Mouse (Mus musculus) heart, adult 2 months (tissue): ENCODE results near the gene Vat1l. TPM values are rescaled to one million over a fixed set of nuclear protein-coding genes. Genes with fewer than 3 reads are reported as not detected.

Experiments used
- DNase-seq, 2 experiments: peaks; one replicate each; pipeline ENCODE4 v3.0.0; 2021
- H3K27ac ChIP-seq: fragments of 200-600 bp; 2 replicates; pipeline ENCODE4 v1.8.1; 2022
- H3K27me3 ChIP-seq: fragments of 200-500 bp; 2 replicates; pipeline ENCODE4 v1.6.1; 2012; ENCODE audit warnings: mild to moderate bottlenecking, low read length, inconsistent platforms, mixed read lengths; ENCODE audit not compliant: control insufficient read depth, insufficient read depth
- H3K36me3 ChIP-seq: fragments of 200-500 bp; 2 replicates; pipeline ENCODE4 v1.6.1; 2012; ENCODE audit warnings: low read length, inconsistent platforms; ENCODE audit not compliant: control insufficient read depth, insufficient read depth
- H3K4me1 ChIP-seq: fragments of 200-500 bp; 2 replicates; pipeline ENCODE4 v1.6.1; 2011; ENCODE audit warnings: low read length; ENCODE audit not compliant: control insufficient read depth, insufficient read depth
- H3K4me3 ChIP-seq: fragments of 200-600 bp; 2 replicates; pipeline ENCODE4 v1.8.1; 2022
- H3K79me2 ChIP-seq: fragments of 200-500 bp; replicated peaks from 2 replicates; pipeline ENCODE4 v1.6.1; 2012; ENCODE audit warnings: mild to moderate bottlenecking, inconsistent platforms, low read length, moderate library complexity, mixed read lengths; ENCODE audit not compliant: control insufficient read depth, insufficient read depth
- H3K9ac ChIP-seq: fragments of 200-500 bp; 2 replicates; pipeline ENCODE4 v1.6.1; 2012; ENCODE audit warnings: low read depth, mild to moderate bottlenecking, control low read depth, inconsistent platforms, low read length, mixed read lengths
- CTCF ChIP-seq: fragments of 200-600 bp; IDR thresholded peaks from 2 replicates; pipeline ENCODE4 v1.8.1; 2022; ENCODE audit warnings: antibody characterized with exemption, mild to moderate bottlenecking, moderate library complexity
- EP300 ChIP-seq: fragments of 200-500 bp; IDR thresholded peaks from 2 replicates; pipeline ENCODE4 v1.6.1; 2011; ENCODE audit warnings: low read depth, low read length, control low read depth; ENCODE audit not compliant: insufficient read depth
- POLR2A ChIP-seq: fragments of 200-500 bp; IDR thresholded peaks from 2 replicates; pipeline ENCODE4 v1.6.1; 2011; ENCODE audit warnings: mild to moderate bottlenecking, low read depth, low read length, control low read depth; ENCODE audit not compliant: insufficient read depth
- WGBS: fragments of 180-500 bp; shearing (Covaris S2); methylation state at CpG from one replicate; pipeline ENCODE4 v1.1.7; 2018; 5-methylcytosine and 5-hydroxymethylcytosine counted together
- intact Hi-C: fragments of 180-260 bp; cut with DNase I; formaldehyde crosslinking; loops from one replicate; pipeline ENCODE4 v1.15.1; 2025
- polyA plus RNA-seq: library from polyadenylated mRNA; depleted of rRNA; stranded (reverse); fragments of >200 nt; gene quantifications from 2 replicates; pipeline ENCODE4 v1.2.3, GENCODE M21; 2012
- total RNA-seq, 2 experiments: library from RNA; stranded (reverse); gene quantifications; 2 replicates each; pipeline ENCODE4 v1.2.3; 2021

Gene Vat1l
- total and polyA plus RNA-seq, 3 experiments, result 0.05 to 1.2 (median 0.30) TPM

DNA sequence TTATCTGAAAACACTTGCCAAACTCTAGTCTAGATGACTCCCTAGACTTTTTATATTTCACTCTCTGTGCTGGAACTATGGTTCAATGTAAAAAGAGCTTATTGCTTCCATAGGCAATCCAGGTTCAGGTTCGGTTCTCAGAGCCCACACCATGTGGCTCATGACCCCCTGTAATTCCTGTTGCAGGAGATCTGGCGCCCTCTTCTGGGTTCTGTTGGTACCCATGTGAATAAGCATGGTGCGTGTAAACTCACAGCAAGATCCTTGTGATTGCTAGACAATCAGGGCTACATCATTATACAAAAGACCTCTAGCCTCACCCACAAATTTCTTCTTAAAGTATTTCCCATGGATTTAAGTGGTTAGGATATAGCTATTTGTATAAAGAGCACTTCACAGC lies 28.7 kb upstream of the Vat1l start:
- no peak for TF ChIP-seq EP300
- no peak for TF ChIP-seq POLR2A
- no peak overlapping the region for H3K27ac ChIP-seq
- intact Hi-C loops, result no loop called here
- no peaks in the 10 kb centered on the region for H3K36me3 ChIP-seq
- H3K9ac ChIP-seq, result no peak overlapping the region
- H3K4me3 ChIP-seq, result no peak overlapping the region
- 51% methylated on average over 3 of the region's 3 CpGs for WGBS
- no peak for DNase-seq
- no peaks in the 10 kb centered on the region for H3K79me2 ChIP-seq
- no peaks in the 10 kb centered on the region for H3K27me3 ChIP-seq
- no peaks in the 10 kb centered on the region for H3K4me1 ChIP-seq

DNA sequence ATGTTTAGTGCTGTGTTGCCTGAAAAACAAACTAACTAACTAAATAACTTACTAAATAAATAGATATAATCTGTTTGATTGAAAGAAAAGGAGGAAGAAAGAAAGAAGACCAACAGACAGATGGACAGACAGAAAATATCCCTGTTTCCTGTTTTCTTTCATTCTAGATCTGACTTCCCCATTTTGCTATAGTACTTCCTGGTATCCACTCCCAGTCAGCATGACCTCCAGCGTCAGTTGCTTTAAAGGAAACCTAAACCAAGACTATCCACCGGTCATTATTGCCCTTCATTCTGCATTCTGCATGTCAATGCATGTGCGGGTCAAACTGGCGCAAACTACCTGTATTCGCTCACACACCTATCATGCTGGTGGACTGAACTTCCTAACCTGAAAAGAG lies 12.1 kb upstream of the Vat1l start:
- H3K4me1 ChIP-seq, result no peaks in the 10 kb centered on the region
- WGBS, result 72% methylated on average over 5 of the region's 5 CpGs
- intact Hi-C loops, result no loop called here

DNA sequence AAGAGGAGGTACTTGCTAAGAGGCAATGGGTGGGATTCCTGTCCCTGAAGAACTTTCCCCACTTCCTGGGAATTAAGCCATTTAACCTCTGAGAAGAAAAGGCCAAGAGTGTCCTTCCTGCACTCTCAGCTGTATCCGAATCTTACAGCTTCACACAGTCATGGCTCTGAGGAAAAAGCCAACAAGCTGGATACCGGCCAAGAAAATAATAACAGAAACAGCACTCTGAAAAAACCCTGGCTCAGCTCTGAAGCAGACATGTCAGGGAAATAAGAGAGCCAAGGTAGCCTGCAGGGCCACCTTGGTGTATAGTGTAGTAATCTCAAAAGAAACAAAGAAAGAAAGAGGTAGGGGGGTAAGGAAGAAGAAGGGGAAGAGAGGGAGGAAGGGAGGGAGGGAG lies 6.4 kb upstream of the Vat1l start:
- no peak for TF ChIP-seq POLR2A
- no peak for TF ChIP-seq CTCF
- TF ChIP-seq EP300, result no peak
- Histone ChIP-seq H3K36me3 (no peaks in the 10 kb centered on the region), H3K9ac (no peak overlapping the region), H3K79me2 (no peaks in the 10 kb centered on the region), H3K4me3 (no peak overlapping the region), H3K27ac (no peak overlapping the region), H3K27me3 (no peaks in the 10 kb centered on the region), H3K4me1 (no peaks in the 10 kb centered on the region)
- WGBS, result 40% methylated on average over 2 of the region's 2 CpGs
- intact Hi-C loops, result no loop called here
- DNase-seq, result no peak

More for the DNA sequence above, 12.1 kb upstream of the Vat1l start:
- H3K27me3 ChIP-seq, result no peaks in the 10 kb centered on the region
- H3K9ac ChIP-seq, result no peak overlapping the region
- no peak for DNase-seq
- H3K79me2 ChIP-seq, result no peaks in the 10 kb centered on the region
- H3K27ac ChIP-seq, result no peak overlapping the region
- no peak overlapping the region for H3K4me3 ChIP-seq
- TF ChIP-seq POLR2A (no peak), EP300 (no peak), CTCF (no peak)
- H3K36me3 ChIP-seq, result no peaks in the 10 kb centered on the region

DNA sequence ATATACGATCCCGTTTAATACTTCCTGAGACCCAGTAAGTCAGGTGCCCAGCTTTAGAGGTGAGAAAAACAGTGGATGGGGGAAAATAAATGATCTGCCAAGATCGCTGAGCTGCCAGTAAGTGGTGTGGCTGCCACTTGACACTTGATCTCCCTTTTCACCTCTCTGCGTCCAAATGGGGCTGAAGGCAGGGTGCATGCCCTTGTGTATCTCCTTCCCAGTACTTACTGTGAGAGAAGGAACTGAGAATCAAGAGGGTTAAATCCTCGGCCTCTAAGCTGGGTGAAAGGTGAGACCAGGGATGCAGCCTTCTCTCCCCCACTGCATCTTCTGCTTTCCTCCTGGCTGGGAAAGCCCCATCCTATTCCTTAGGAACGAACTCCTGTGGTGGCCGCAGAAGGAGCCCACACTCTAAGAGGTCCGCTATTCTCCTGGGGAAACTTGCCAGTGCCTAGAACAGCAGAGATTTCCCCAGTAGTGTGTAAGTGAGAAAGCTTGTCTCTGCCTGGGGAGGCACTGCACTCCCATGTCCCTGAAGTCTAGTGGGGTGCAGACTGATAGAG lies 1.1 kb downstream of the Vat1l start:
- H3K79me2 ChIP-seq, result no peaks in the 10 kb centered on the region
- intact Hi-C loops, result no loop called here
- H3K27ac ChIP-seq, result no peak overlapping the region
- no peak overlapping the region for H3K9ac ChIP-seq
- no peak for DNase-seq
- no peaks in the 10 kb centered on the region for H3K36me3 ChIP-seq
- TF ChIP-seq CTCF (no peak), EP300 (no peak), POLR2A (no peak)
- H3K4me1 ChIP-seq, result no peaks in the 10 kb centered on the region
- peaks cover 7% of the 10 kb centered on the region for H3K27me3 ChIP-seq
- no peak overlapping the region for H3K4me3 ChIP-seq
- 2% methylated on average over 8 of the region's 8 CpGs for WGBS

DNA sequence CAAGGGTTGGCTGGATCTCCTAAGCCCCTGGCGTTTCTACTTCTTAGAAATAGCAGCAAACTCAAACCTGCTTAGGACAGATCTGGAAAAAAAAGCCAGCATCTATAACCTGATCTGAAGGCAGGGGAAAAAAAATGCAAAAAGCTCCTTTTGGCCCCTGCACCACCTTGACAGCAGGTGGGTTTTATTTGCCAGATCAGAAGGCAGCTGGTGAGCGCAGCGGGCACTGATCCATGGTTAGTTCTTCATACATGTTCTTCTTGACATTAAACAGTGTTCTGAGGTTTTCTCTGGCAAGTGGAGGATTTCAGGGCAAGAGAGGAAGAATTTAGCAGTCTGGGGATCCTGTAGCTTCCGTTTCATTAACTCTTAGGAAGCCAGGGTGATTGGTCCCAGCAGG lies 1.6 kb downstream of the Vat1l start:
- no peak overlapping the region for H3K4me3 ChIP-seq
- intact Hi-C loops, result no loop called here
- WGBS, result 57% methylated on average over 4 of the region's 4 CpGs
- TF ChIP-seq POLR2A (no peak), EP300 (no peak), CTCF (no peak)
- H3K4me1 ChIP-seq, result no peaks in the 10 kb centered on the region
- H3K9ac ChIP-seq, result no peak overlapping the region
- H3K79me2 ChIP-seq, result no peaks in the 10 kb centered on the region
- no peaks in the 10 kb centered on the region for H3K36me3 ChIP-seq
- no peak for DNase-seq
- H3K27ac ChIP-seq, result no peak overlapping the region
- peaks cover 7% of the 10 kb centered on the region for H3K27me3 ChIP-seq

DNA sequence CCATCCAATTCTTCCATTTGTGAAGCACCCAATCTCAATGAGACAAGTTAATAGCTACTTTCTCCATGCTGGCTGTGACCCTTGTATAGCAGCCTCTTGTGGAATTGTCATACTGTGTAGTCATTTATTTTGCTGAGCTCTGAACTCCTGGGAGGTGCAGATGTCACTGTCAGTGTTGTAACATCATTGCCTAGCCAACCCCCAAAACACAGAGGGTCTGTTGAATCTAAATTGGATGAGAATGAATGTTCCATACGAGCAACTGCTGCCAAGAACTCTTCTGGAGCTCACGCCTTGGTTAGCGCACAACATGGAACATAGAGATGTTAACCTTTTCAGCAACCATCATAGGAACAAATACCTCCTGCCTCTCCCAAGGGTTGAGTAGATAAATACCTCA lies 15.4 kb downstream of the Vat1l start:
- no peak for DNase-seq
- H3K4me3 ChIP-seq, result no peak overlapping the region
- no peaks in the 10 kb centered on the region for H3K27me3 ChIP-seq
- intact Hi-C loops, result no loop called here
- no peaks in the 10 kb centered on the region for H3K36me3 ChIP-seq
- no peak for TF ChIP-seq EP300
- TF ChIP-seq CTCF, result no peak
- no peak for TF ChIP-seq POLR2A
- no peak overlapping the region for H3K9ac ChIP-seq
- 63% methylated on average over 3 of the region's 3 CpGs for WGBS
- H3K4me1 ChIP-seq, result no peaks in the 10 kb centered on the region
- H3K79me2 ChIP-seq, result no peaks in the 10 kb centered on the region
- H3K27ac ChIP-seq, result no peak overlapping the region

DNA sequence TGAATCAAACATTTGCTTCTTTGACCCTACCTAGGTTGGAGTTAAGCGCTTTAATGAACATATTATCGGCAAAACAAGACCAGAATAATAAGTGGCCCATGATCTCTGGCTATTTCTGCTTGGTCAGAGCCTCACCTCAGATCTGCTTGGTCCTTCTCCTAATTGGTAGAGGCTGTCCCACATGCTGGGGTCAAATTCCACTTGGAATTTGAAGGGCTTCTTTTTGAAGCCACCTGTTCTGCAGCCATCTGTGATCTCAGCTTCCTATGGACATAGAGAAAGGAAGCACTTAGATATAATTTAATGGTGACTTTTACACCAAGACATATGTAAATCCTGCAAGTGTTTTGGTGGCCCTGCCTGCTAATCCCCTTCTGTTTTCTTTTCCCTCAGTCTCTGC lies 16.6 kb downstream of the Vat1l start:
- H3K4me1 ChIP-seq, result no peaks in the 10 kb centered on the region
- no peaks in the 10 kb centered on the region for H3K27me3 ChIP-seq
- WGBS, result 80% methylated on average over 2 of the region's 2 CpGs
- no peak for TF ChIP-seq EP300
- no peak for TF ChIP-seq POLR2A
- TF ChIP-seq CTCF, result no peak
- H3K4me3 ChIP-seq, result no peak overlapping the region
- intact Hi-C loops, result no loop called here
- no peaks in the 10 kb centered on the region for H3K79me2 ChIP-seq
- no peaks in the 10 kb centered on the region for H3K36me3 ChIP-seq
- no peak overlapping the region for H3K27ac ChIP-seq
- no peak for DNase-seq
- H3K9ac ChIP-seq, result no peak overlapping the region
